In the genomic region with DNA sequence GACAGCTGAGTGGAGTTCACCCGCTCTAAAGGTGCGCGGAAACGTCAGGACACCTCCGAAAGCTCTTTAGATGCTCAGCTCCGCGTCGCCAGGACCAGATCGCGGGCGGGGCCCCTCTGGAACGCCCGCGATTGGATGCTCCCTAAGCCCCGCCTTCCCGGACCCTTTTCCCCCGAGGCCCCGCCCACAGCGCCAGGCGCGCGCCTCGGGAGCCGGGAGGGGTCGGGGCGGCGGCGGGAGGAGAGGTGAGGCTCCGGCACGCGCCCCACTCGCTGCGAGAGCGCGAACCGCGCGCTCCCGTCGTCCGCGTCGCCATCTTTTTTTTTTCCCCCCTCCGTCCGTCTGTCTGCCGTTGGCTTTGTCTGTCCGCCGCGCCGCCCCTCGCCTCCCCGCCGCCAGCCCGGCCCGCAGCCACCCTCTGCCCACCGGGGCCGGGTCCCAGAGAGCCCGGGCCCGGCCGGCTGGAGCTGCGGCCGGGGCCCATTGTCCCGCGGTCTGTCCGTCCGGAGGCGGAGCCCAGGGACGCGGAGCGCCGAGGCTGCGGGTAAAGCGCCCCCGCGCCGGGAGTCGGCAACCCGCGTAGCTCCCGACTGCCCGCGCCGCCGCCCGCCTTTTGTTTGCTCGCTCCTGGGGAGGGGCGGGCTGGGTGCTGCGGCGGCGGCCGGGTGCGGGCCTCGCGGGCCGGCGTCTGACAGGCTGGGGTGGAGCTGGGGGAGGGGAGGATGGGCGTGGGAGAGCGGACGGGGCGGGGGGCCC, we compare ENCODE assay signal across 8 mouse cellular contexts. TPM values are rescaled to one million over a fixed set of nuclear protein-coding genes. Genes with fewer than 3 reads are reported as not detected.
DNase-seq lines count a peak whose midpoint lies in the region; TF ChIP-seq lines count a peak whose summit lies in the region.

A gene (plus strand): TSS at position 227 of the 756 bp plus-strand sequence.

- intact Hi-C loops in gastrocnemius, adult 2 months (cut with DNase I), result loop anchor here (2.0 to 5.0 kb wide), 2 partner anchors 73 to 98 kb away; a partner anchor contains a TSS

- H3K4me3 ChIP-seq in gastrocnemius, adult 2 months, result peak within 1 kb of the TSS; percentile 96
- H3K4me3 ChIP-seq in megakaryocyte, embryonic 14.5 days (replicated peaks), result peak within 1 kb of the TSS; percentile 93

- H3K27ac ChIP-seq in gastrocnemius, adult 2 months, result peak within 1 kb of the TSS; percentile 87

- H3K4me1 ChIP-seq in megakaryocyte, embryonic 14.5 days, result peaks cover 37% of the 10 kb centered on the region

- peaks cover 8% of the 10 kb centered on the region for H3K9me3 ChIP-seq in megakaryocyte, embryonic 14.5 days

- DNase-seq in WW6 (ENCODE audit: low read depth, low spot score), result peak; percentile 86
- peak; percentile 87 to 96 for DNase-seq in cerebellum, postnatal 4 days (ENCODE audit: low spot score in 2 of 2)
- peak; percentile 96 for DNase-seq in gastrocnemius, adult 2 months
- peak; percentile 62 for DNase-seq in hindlimb bud, embryonic 11.5 days (ENCODE audit: extremely low spot score, low read depth, low spot score)
- DNase-seq in left cerebral cortex, adult 8-10 months (ENCODE audit: low spot score in 2 of 2), result peak; percentile 71 to 91
- DNase-seq in right cerebral cortex, postnatal 10 days (ENCODE audit: low spot score in 2 of 2), result peak; percentile 96
- peak; percentile 90 for DNase-seq in urinary bladder, postnatal 25 days (ENCODE audit: low spot score)

- peaks cover 19% of the 10 kb centered on the region for H3K36me3 ChIP-seq in megakaryocyte, embryonic 14.5 days (replicated peaks; ENCODE audit: low read length)

- no peak for TF ChIP-seq CTCF in gastrocnemius, adult 2 months (IDR thresholded peaks at IDR 0.05)

- peaks cover 44% of the 10 kb centered on the region for H3K27me3 ChIP-seq in megakaryocyte, embryonic 14.5 days (replicated peaks)

RNA-seq across cellular contexts. Expression of the gene that starts here (rescaled TPM):
- total RNA-seq in gastrocnemius, adult 2 months (2021), result 1 to 10 TPM; 5.8 to 6.0 TPM
- 10 to 100 TPM; 38.5 to 41.9 (median 39.0) TPM for total RNA-seq in left cerebral cortex, adult 8-10 months (2022)
- polyA plus RNA-seq in megakaryocyte, embryonic 14.5 days (2012; ENCODE audit: insufficient read depth, low replicate concordance), result 2.4 and 4.7 TPM in 2 replicates

Comparison
In these comparisons a context has a peak if more than half of its experiments do, and no peak if none do; other contexts are left out.
1. Peak in every context shown above with its lines: DNase-seq, H3K4me3 ChIP-seq and H3K27ac ChIP-seq.
2. RNA of the gene that starts here (total RNA-seq): 38.5 to 41.9 TPM in left cerebral cortex, adult 8-10 months; 5.8 to 6.0 TPM in gastrocnemius, adult 2 months; every median in the first group is over 4 times any median in the second.